Mouse (Mus musculus) MEL (cell line): ENCODE data around the gene St6galnac1. TPM values are rescaled to one million over a fixed set of nuclear protein-coding genes. Genes with fewer than 3 reads are reported as not detected.

ENCODE experiments used
- DNase-seq: peaks from one replicate; pipeline ENCODE4 v3.0.0; 2011; ENCODE audit warnings: low read depth, low spot score
- H3K27ac ChIP-seq: 2 replicates; pipeline ENCODE4 v1.5.1; 2012; ENCODE audit warnings: low read depth, mild to moderate bottlenecking, control low read depth, low read length, moderate library complexity; ENCODE audit not compliant: control insufficient read depth
- H3K27me3 ChIP-seq, 2 experiments: fragments of 150-350 bp in 1 of 2; sonication (generic) in 1 of 2; 2 replicates each; pipeline ENCODE4 v1.6.1; 2012; ENCODE audit warnings: low read length in 2 of 2, mild to moderate bottlenecking in 2 of 2, improper control_type of control experiment in 1 of 2, moderate library complexity in 1 of 2; ENCODE audit not compliant: insufficient read depth in 2 of 2, control insufficient read depth in 1 of 2
- H3K36me3 ChIP-seq, 2 experiments: 2 replicates each; pipeline ENCODE4 v1.6.1; 2012 to 2014; ENCODE audit warnings: low read length in 2 of 2, improper control_type of control experiment in 1 of 2, inconsistent platforms in 1 of 2, mild to moderate bottlenecking in 1 of 2; ENCODE audit not compliant: insufficient read depth in 2 of 2, control insufficient read depth in 1 of 2
- H3K4me1 ChIP-seq, 2 experiments: fragments of 150-350 bp in 1 of 2; sonication (generic) in 1 of 2; 2 replicates each; pipeline ENCODE4 v1.6.1; 2012; ENCODE audit warnings: low read length in 2 of 2, improper control_type of control experiment in 1 of 2, mild to moderate bottlenecking in 1 of 2; ENCODE audit not compliant: insufficient read depth in 2 of 2, control insufficient read depth in 1 of 2
- H3K4me3 ChIP-seq, 2 experiments: fragments of 150-350 bp in 1 of 2; sonication (generic) in 1 of 2; 2 replicates each; pipeline ENCODE4 v1.5.1; 2012; ENCODE audit warnings: low read depth in 2 of 2, low read length in 2 of 2, mild to moderate bottlenecking in 2 of 2, moderate library complexity in 2 of 2, control low read depth in 1 of 2, improper control_type of control experiment in 1 of 2; ENCODE audit not compliant: control insufficient read depth in 1 of 2, insufficient read depth in 1 of 2
- H3K79me2 ChIP-seq: 2 replicates; pipeline ENCODE4 v1.6.1; 2012; ENCODE audit warnings: mild to moderate bottlenecking, low read length, moderate library complexity; ENCODE audit not compliant: control insufficient read depth, poor library complexity, insufficient read depth
- H3K9ac ChIP-seq: 2 replicates; pipeline ENCODE4 v1.6.1; 2012; ENCODE audit warnings: low read depth, mild to moderate bottlenecking, control low read depth, low read length, moderate library complexity; ENCODE audit not compliant: control insufficient read depth, poor library complexity, severe bottlenecking
- H3K9me3 ChIP-seq: fragments of 150-350 bp; sonication (generic); replicated peaks from 2 replicates; pipeline ENCODE4 v1.6.1; 2012; ENCODE audit warnings: mild to moderate bottlenecking, low read length, improper control_type of control experiment, moderate library complexity; ENCODE audit not compliant: insufficient read depth
- E2F4 ChIP-seq: IDR thresholded peaks from 2 replicates; pipeline ENCODE4 v1.6.1; 2011; ENCODE audit warnings: low read depth, low read length, improper control_type of control experiment, borderline replicate concordance
- EP300 ChIP-seq, 2 experiments: IDR thresholded peaks; 2 replicates each; pipeline ENCODE4 v1.6.1; 2011; ENCODE audit warnings: improper control_type of control experiment in 2 of 2, low read length in 2 of 2, low read depth in 1 of 2, mild to moderate bottlenecking in 1 of 2
- HCFC1 ChIP-seq: IDR thresholded peaks from 2 replicates; pipeline ENCODE4 v1.6.1; 2012; ENCODE audit warnings: low read depth, mild to moderate bottlenecking, inconsistent platforms, low read length, improper control_type of control experiment, moderate library complexity
- MAFK ChIP-seq: IDR thresholded peaks from 2 replicates; pipeline ENCODE4 v1.6.1; 2011; ENCODE audit warnings: low read depth, mild to moderate bottlenecking, low read length, improper control_type of control experiment, borderline replicate concordance
- MAX ChIP-seq: IDR thresholded peaks from 2 replicates; pipeline ENCODE4 v1.6.1; 2011; ENCODE audit warnings: low read length, improper control_type of control experiment
- MEF2A ChIP-seq: IDR thresholded peaks from 2 replicates; pipeline ENCODE4 v1.6.1; 2014; ENCODE audit warnings: low read depth, mild to moderate bottlenecking, inconsistent platforms, low read length, improper control_type of control experiment; ENCODE audit not compliant: poor library complexity, insufficient replicate concordance, severe bottlenecking; ENCODE audit errors: extremely low read depth
- MXI1 ChIP-seq: IDR thresholded peaks from 2 replicates; pipeline ENCODE4 v1.6.1; 2011; ENCODE audit warnings: mild to moderate bottlenecking, low read depth, low read length, improper control_type of control experiment
- MYC ChIP-seq: IDR thresholded peaks from 2 replicates; pipeline ENCODE4 v1.6.1; 2011; ENCODE audit warnings: low read depth, mild to moderate bottlenecking, low read length, improper control_type of control experiment, moderate library complexity
- NELFE ChIP-seq: IDR thresholded peaks from 2 replicates; pipeline ENCODE4 v1.6.1; 2011; ENCODE audit warnings: low read depth, low read length, improper control_type of control experiment
- NRF1 ChIP-seq: IDR thresholded peaks from 2 replicates; pipeline ENCODE4 v1.6.1; 2014; ENCODE audit warnings: low read depth, mild to moderate bottlenecking, inconsistent platforms, low read length, improper control_type of control experiment, moderate library complexity; ENCODE audit not compliant: poor library complexity, insufficient read depth, severe bottlenecking
- POLR2A ChIP-seq, 2 experiments: IDR thresholded peaks; 2 replicates each; pipeline ENCODE4 v1.6.1; 2011 to 2012; ENCODE audit warnings: low read length in 2 of 2, mild to moderate bottlenecking in 2 of 2, control low read depth in 1 of 2, improper control_type of control experiment in 1 of 2, low read depth in 1 of 2, moderate library complexity in 1 of 2; ENCODE audit not compliant: control insufficient read depth in 1 of 2, insufficient read depth in 1 of 2, poor library complexity in 1 of 2
- POLR2AphosphoS2 ChIP-seq: IDR thresholded peaks from 2 replicates; pipeline ENCODE4 v1.6.1; 2011; ENCODE audit warnings: low read length, improper control_type of control experiment
- SMC3 ChIP-seq: IDR thresholded peaks from 2 replicates; pipeline ENCODE4 v1.6.1; 2011; ENCODE audit warnings: low read depth, low read length, improper control_type of control experiment
- TBP ChIP-seq: IDR thresholded peaks from 2 replicates; pipeline ENCODE4 v1.8.0; 2011; ENCODE audit warnings: low read depth, low read length, improper control_type of control experiment
- UBTF ChIP-seq: IDR thresholded peaks from 2 replicates; pipeline ENCODE4 v1.6.1; 2012; ENCODE audit warnings: low read depth, mild to moderate bottlenecking, inconsistent platforms, low read length, improper control_type of control experiment, moderate library complexity, borderline replicate concordance; ENCODE audit not compliant: insufficient read depth
- USF1 ChIP-seq: IDR thresholded peaks from 2 replicates; pipeline ENCODE4 v1.6.1; 2014; ENCODE audit warnings: low read depth, mild to moderate bottlenecking, inconsistent platforms, low read length, improper control_type of control experiment, moderate library complexity
- USF2 ChIP-seq, 2 experiments: IDR thresholded peaks; 2 replicates each; pipeline ENCODE4 v1.6.1; 2011 to 2012; ENCODE audit warnings: improper control_type of control experiment in 2 of 2, low read length in 2 of 2, borderline replicate concordance in 1 of 2, inconsistent platforms in 1 of 2, low read depth in 1 of 2, mild to moderate bottlenecking in 1 of 2; ENCODE audit not compliant: insufficient read depth in 1 of 2
- ZC3H11A ChIP-seq: IDR thresholded peaks from 2 replicates; pipeline ENCODE4 v1.6.1; 2012; ENCODE audit warnings: low read depth, mild to moderate bottlenecking, inconsistent platforms, low read length, improper control_type of control experiment
- ZKSCAN1 ChIP-seq: IDR thresholded peaks from 2 replicates; pipeline ENCODE4 v1.6.1; 2012; ENCODE audit warnings: low read depth, mild to moderate bottlenecking, inconsistent platforms, low read length, improper control_type of control experiment, moderate library complexity
- ZMIZ1 ChIP-seq: IDR thresholded peaks from 2 replicates; pipeline ENCODE4 v1.6.1; 2012; ENCODE audit warnings: low read depth, mild to moderate bottlenecking, inconsistent platforms, low read length, improper control_type of control experiment, moderate library complexity
- polyA plus RNA-seq, 2 experiments: library from polyadenylated mRNA; stranded (reverse) in 1 of 2; unstranded in 1 of 2; fragments of >175 nt in 1 of 2; fragments of >200 nt in 1 of 2; gene quantifications; 2 replicates each; pipeline versions ENCODE4 v1.2.1 to v1.2.4; 2012; ENCODE audit warnings: low replicate concordance in 2 of 2, low read depth in 1 of 2; ENCODE audit not compliant: insufficient read length in 2 of 2, insufficient read depth in 1 of 2, missing spikeins in 1 of 2
- total RNA-seq: library from RNA; depleted of rRNA; stranded (reverse); fragments of 300-350 nt; gene quantifications from 2 replicates; pipeline ENCODE4 v1.2.3, GENCODE M21; 2012

Gene St6galnac1
- total and polyA plus RNA-seq, 3 experiments: not detected

DNA sequence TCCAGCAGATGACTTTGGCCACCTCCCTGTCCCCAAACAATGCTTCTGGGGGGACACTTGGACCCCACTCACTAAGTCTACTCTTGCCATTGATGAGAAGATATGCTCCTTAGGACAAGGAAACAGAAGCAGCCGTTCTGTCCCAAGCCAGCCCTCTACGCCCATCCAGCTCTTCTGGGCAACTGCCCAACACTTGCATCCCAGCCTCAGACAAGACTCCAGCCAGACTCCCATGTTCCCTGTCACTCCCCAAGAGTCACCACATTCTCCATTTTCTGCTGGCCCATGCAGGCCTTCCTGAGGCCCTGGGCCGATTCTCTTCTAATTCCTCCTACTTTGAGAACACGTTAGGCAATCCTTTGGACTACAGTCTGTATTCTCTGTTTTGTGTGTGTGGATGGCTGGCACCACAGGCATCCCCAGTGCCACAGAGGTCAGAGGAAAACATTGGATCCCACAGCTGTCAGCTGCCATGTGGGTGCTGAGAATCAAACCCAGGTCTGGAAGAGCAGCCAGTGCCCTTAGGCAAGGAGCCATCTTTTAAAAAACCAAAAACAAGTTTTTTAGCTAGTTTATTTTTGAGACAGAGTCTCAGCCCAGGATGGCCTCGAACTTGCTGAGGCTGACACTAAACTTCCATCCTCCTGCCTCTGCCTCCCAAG, 44.8 kb upstream of the St6galnac1 start:
- no peak overlapping the region for H3K4me3 ChIP-seq
- no peak overlapping the region for H3K9ac ChIP-seq
- H3K79me2 ChIP-seq: no peaks in the 10 kb centered on the region
- TF ChIP-seq POLR2A (IDR thresholded peaks at IDR 0.05; ENCODE audit: control insufficient read depth in 1 of 2, insufficient read depth in 1 of 2, low read depth in 1 of 2, low read length in 2 of 2, poor library complexity in 1 of 2) (no peak), MXI1 (no peak), SMC3 (no peak), MAFK (no peak), USF1 (no peak)
- no peak overlapping the region for H3K27ac ChIP-seq
- DNase-seq: no peak
- H3K4me1 ChIP-seq: no peaks in the 10 kb centered on the region
- no peaks in the 10 kb centered on the region for H3K9me3 ChIP-seq
- no peaks in the 10 kb centered on the region for H3K36me3 ChIP-seq
- no peaks in the 10 kb centered on the region; a peak in 2 of 4 replicates for H3K27me3 ChIP-seq

DNA sequence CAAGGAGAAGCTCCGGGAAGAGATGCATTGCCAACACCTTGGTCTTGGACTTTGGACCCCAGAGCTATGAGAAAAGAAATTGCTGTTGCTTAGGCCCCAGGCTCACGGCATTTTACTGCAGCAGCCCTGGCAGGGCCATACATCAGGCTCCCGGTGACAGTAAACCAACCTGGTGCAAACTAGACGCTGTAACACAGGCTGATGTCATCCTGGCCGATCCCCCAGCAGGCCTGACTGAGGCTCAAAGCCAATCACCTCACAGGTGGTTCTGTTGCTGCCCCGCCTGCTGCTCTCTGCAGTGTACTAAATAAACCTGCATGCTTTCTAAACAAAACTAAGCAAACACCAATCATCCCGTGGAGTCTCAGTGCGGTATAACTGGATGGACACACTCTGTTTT, 43.4 kb upstream of the St6galnac1 start:
- H3K27me3 ChIP-seq: no peaks in the 10 kb centered on the region; a peak in 2 of 4 replicates
- no peak overlapping the region for H3K27ac ChIP-seq

GRCm38 (mm10) chr11:116817567-116817966, 42.3 kb upstream of the St6galnac1 start:
- H3K9me3 ChIP-seq: no peaks in the 10 kb centered on the region
- H3K27me3 ChIP-seq: no peaks in the 10 kb centered on the region; a peak in 1 of 4 replicates
- H3K36me3 ChIP-seq: no peaks in the 10 kb centered on the region
- no peak overlapping the region for H3K27ac ChIP-seq
- no peak overlapping the region for H3K9ac ChIP-seq
- no peaks in the 10 kb centered on the region for H3K79me2 ChIP-seq
- no peak for DNase-seq
- H3K4me1 ChIP-seq: no peaks in the 10 kb centered on the region
- TF ChIP-seq NELFE (no peak), E2F4 (no peak), ZKSCAN1 (no peak), EP300 (IDR thresholded peaks at IDR 0.05; ENCODE audit: low read depth in 1 of 2, low read length in 2 of 2) (no peak), MAFK (no peak), MEF2A (no peak), MYC (no peak), USF2 (IDR thresholded peaks at IDR 0.05; ENCODE audit: borderline replicate concordance in 1 of 2, insufficient read depth in 1 of 2, low read depth in 1 of 2, low read length in 2 of 2) (no peak), MAX (no peak), MXI1 (no peak), SMC3 (no peak), HCFC1 (no peak), TBP (no peak), POLR2AphosphoS2 (no peak), UBTF (no peak), ZC3H11A (no peak), ZMIZ1 (no peak)
- no peak overlapping the region for H3K4me3 ChIP-seq

More for the DNA sequence above, 43.4 kb upstream of the St6galnac1 start:
- H3K4me1 ChIP-seq: no peaks in the 10 kb centered on the region
- DNase-seq: no peak
- H3K9me3 ChIP-seq: no peaks in the 10 kb centered on the region
- no peak overlapping the region for H3K9ac ChIP-seq
- H3K79me2 ChIP-seq: no peaks in the 10 kb centered on the region
- H3K36me3 ChIP-seq: no peaks in the 10 kb centered on the region
- no peak for TF ChIP-seq NRF1
- TF ChIP-seq, all 39 proteins: peak for 0
- H3K4me3 ChIP-seq: no peak overlapping the region
